Mouse (Mus musculus) mature B cell (primary cell): Measurements from ENCODE around the gene Pcolce2.

ENCODE experiments used
- in situ Hi-C: fragments of 300-500 bp; cut with MboI; formaldehyde crosslinking; loops from 2 replicates; pipeline ENCODE4 v1.14.3; 2019

Pcolce2 gene

DNA sequence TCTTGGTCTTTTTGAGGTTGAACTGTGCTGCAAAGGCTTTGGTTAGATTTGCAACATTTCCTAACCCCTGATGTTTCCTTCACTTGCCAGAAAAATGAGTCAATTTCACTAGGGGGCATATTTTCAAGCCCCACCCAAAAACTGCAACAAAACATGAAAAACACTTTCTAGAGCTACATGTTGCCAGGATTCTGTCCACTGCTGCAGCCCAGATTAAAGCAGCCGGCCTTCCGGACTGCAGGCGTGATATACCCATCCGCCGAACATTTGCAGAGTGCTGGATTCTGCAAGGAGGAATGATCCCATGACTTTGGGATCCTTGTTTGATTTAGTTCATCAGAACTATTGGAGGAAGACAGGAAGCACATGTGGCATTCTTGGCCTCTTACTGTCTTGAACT is 17.0 kb downstream of the Pcolce2 start:
- in situ Hi-C loops = no loop called here

DNA sequence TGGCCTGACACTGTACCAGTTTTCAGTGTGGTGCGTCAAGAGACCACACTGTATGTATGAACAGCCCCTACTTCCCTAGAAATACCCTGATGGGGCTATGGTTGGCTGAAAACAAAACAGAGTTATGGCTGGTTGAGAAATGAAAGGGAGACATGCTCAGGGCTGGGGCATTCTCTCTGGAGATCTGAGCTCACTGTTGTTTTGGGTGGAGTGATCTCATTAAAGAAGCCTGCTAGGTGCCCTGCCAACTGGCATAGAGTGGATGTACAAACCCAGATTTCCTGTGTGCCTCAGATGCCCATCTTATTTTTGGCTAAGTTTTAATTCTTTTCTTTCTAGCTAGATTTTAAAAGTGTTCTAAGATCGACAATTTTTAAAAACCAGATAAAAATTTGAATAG is 20.5 kb downstream of the Pcolce2 start:
- in situ Hi-C loops = no loop called here

- in situ Hi-C loops = no loop called here
These were observed 27.0 kb downstream of the Pcolce2 start for GRCm38 (mm10) chr9:95664290-95664989.

DNA sequence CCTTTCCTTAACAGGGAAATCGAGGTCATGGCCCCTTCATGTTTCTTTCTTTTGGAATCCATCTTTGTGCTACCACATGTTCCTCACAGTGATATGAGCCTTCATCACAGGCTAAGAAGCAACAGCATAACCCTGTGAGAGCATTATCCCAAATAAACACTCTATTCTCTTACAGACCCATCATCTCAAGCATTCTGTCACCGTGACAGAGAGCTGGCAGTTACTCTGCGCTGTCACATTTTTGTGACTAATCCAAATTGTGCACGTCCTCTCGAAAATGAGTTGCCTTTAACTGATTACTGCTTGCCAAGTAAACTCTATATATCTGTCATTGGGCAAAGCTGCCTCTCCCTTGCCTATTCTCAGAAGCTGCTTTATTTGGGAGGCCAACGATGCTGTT is 28.4 kb downstream of the Pcolce2 start:
- in situ Hi-C loops = no loop called here

- in situ Hi-C loops = no loop called here
These were observed 30.4 kb downstream of the Pcolce2 start for GRCm38 (mm10) chr9:95667836-95668235.

DNA sequence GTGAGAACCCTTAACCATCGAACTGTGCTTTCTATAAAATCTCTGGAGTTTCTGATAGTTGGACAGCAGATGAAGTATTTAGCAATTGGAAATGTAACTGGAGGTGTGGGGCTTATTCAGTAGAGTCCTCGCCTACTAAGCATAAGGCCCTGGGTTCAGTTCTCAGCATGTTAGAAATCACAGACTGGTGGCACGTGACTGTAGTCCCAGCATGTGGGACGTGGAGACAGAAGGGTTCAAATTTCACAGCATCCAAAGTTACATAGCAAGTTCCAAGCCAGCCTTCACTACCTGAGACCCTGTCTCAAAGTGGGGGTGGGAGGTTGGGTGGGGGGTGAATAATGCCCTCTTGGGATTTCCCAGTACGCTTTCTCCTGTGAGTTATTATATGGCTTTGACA is 30.9 kb downstream of the Pcolce2 start:
- in situ Hi-C loops = no loop called here

GRCm38 (mm10) chr9:95672331-95672730 is 34.9 kb downstream of the Pcolce2 start:
- in situ Hi-C loops = no loop called here

DNA sequence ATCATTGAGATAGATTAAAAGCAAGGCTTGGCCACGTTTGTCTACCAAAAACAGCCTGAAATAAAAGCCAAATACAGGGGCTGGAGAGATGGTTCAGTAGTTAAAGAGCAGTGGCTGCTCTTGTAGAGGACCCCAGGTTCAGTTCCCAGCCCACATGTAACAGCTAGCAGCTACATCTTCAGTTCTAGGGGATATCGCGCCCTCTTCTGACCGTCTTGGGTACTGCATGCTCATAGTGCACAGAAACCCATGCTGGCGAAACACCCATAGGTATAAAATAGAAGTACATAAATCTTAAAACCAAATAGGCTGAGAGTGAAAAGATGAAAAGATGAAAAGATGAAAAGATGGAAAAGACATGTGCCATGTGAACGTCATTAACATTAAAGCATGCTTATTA is 35.4 kb downstream of the Pcolce2 start:
- in situ Hi-C loops = no loop called here

GRCm38 (mm10) chr9:95675064-95675699 is 37.8 kb downstream of the Pcolce2 start:
- in situ Hi-C loops = no loop called here

DNA sequence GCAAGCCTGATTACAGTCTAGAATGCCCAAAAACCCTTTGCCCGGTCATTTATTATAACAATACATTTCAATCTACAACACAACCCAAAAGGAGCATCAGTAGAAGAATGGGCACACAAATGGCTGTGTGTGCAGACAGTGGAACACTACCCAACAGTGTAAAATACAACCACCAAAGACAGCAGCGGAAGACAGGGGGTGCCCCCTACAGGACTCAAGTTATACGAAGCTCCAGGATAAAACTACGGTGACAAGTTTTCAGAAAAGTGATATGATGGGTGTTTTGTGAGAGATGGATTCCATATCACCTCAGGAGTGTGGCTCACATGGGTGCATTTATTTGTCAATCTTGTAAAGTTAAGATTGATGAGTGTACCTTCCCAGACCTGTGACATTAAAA is 38.6 kb downstream of the Pcolce2 start:
- in situ Hi-C loops = no loop called here

DNA sequence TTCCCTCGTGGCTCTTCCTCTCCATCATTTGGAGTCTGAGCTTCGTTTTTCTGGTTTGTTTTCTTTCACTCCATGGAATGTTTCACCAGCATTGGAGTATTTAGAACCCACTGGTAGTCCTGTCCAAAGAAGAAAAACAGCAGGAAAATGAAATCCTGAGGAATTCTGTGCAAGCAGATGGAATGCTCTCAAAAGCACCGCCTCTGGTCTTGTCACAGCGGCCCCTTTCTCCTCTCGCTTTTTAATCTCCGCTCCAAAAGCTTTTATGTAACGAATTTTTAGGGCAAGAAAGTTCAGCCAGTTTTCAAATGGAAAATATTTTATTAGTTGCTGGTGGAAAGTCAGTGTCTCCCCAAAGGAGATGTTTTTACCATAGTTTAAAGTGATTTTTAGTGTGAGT is 42.6 kb downstream of the Pcolce2 start:
- in situ Hi-C loops = no loop called here

- in situ Hi-C loops = no loop called here
These were observed 43.3 kb downstream of the Pcolce2 start for GRCm38 (mm10) chr9:95680691-95681090.

DNA sequence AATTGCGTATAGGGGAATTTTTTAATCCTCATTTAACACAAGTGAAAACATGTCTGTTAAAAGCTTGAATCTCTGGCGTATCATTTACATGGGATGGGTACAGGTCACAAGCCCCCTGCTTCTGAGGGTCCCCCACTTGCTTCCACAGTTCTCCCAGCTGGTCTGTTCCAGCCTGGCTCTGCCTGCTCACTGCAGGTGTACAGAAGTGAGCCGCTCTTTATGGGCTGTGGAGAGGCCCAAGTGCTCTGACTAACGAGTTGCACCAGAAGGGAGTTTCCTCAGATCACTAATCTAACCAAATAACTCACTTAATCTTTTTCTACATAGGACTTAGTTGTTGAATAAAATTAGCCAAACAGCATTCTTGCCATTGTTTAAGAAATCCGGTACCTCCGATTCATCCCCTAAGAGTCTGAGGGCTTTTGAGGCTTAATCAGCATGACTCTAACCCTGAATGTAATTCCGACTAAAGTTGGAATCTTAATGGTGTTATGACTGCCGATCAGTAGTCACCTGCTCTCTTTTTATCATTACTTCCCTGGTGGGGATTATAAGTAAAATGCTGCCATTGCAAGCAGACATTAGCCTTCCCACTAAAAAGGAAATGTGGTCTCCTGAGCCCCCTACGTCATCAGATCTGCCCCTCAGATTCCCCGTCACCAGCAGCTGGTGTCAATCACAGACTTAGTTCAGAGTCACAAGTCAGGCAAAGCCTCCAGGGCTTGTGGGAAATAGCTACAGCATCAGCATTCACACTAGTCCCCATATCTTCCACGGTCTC is 48.4 kb downstream of the Pcolce2 start:
- in situ Hi-C loops = no loop called here

GRCm38 (mm10) chr9:95688064-95688463 is 50.7 kb downstream of the Pcolce2 start:
- in situ Hi-C loops = no loop called here

DNA sequence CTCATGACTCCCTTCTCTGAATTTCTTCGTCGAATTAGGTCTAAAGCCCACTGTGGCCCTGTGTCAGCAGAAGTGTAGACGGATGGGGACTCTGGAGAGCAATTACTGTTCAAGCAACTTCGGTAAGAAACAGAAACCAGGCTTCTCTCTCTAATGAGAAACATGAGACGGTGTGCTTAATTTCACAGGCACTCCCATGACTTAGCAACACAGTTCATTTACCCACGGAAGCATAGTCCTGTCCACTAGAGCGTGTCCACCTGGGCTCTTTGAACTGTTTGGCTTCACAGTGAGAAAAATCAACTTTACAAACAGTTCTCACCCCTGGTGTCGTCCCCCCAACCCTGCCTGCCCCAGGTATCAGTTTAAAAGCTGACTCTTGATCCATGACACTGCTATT is 55.4 kb downstream of the Pcolce2 start:
- in situ Hi-C loops = no loop called here

DNA sequence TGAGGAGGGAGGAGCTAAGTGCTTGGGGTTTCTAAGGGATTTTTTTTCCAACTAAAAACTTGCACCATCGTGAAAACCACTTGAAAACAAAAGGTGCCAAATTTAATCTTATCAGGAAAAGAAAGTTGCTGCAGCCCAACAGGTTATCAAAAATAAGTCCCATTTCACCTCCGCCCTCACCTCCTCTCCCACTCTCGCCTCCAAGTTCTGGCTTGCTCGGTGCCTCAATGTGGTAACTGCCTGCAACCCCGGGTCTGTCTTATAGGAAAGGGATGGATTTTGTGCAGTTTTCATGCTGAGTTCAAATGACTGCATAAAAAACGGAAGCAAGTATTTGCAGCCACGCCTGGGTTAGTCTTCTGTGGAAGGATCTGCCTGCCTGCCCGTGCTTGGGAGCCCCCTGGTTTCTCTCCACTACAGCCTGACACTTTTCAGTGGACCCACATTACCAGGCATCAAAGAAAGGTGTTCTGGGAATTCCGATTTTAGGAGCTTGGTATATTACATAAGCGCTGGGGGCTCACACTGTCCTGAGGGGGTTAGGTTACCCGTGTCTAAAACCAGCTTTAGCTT is 56.2 kb downstream of the Pcolce2 start:
- in situ Hi-C loops = no loop called here

GRCm38 (mm10) chr9:95694526-95694925 is 57.1 kb downstream of the Pcolce2 start:
- in situ Hi-C loops = no loop called here

DNA sequence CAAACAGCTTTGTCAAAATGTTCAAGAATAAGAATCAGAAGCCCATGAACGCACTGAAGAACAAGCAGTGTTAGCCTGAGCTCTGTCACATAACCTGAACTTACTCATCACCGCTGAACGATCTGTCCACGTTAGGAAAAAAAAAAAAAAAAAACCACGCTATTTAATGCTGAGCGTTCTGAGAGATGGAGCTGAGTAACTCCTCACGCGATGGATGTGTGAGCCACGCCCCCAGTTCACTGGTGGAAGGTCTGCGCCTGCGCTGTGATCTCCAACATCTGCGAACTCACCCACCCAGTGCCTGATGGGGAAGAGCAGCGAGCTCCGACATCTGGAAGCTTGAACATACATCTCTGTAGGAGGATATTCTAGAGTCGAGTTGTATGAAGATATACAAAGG is 57.6 kb downstream of the Pcolce2 start:
- in situ Hi-C loops = no loop called here

DNA sequence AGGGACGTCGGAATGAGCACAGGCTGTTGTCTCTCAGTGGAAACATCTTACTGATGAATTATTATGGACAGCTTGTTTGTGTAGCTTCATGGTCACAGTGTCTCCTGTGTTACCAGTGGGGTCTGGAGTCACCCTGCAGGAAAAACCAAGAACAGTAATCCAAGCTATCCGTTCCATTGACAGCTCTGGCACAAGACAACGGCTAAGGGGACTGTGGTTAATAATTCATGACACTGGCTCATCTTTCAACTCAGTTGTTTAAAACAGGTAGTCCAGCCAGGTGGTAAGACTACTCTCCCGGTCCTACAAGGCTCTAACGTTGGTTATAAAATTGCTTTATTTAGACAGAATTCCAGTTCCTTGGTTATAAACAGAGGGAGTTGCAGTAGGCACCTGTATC is 59.2 kb downstream of the Pcolce2 start:
- in situ Hi-C loops = no loop called here

- in situ Hi-C loops = no loop called here
These were observed 60.4 kb downstream of the Pcolce2 start for GRCm38 (mm10) chr9:95697808-95698207.

DNA sequence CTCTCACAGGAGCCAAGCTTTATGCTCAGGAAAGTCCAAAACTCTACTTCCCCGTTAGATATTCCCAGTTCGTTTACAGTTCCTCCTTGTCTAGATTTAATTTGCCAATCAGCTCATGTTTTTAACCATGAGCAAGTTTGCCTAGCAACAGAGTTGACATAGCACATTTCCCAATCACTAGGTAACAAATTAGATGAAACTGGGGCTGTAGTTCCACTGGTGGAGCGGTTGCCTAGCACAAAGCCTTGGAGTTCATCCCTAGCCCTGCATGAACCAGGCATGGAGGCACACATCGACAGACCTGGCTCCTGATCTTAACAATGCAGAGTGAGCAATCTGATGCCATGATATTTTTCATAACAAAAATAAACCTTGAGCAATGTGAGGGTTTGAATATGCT is 61.9 kb downstream of the Pcolce2 start:
- in situ Hi-C loops = no loop called here

DNA sequence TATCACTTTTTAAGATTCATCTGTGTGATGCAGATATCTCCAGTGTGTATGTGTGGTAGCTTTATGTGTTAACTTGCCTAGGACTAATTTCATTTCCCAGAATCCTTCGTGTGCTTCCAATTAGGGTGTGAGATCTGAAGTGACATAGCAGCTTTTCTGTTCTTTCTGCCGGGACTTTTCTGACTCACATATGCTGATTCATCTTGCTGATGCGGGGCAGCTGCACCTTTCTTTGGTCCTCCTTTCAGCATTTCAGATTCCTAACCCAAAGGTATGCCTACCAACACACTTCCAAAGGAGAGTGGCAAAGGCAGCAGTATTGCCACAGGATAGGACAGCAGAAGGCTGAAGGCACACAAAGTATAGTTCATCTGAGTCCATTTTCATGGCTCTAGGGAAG is 66.7 kb downstream of the Pcolce2 start:
- in situ Hi-C loops = no loop called here

GRCm38 (mm10) chr9:95705371-95705770 is 68.0 kb downstream of the Pcolce2 start:
- in situ Hi-C loops = no loop called here
